Mouse (Mus musculus): ENCODE measurements around the gene Triobp.
"Not testable (repeated sequence)": the region's sequence is repeated elsewhere in the genome, so short reads cannot be mapped to it uniquely, and the experiment has no call there.

The Triobp gene

GRCm38 (mm10) chr15:78996663-78997062 is 49.1 kb downstream of the Triobp start:
- CTCF ChIA-PET, result no interaction called here

DNA sequence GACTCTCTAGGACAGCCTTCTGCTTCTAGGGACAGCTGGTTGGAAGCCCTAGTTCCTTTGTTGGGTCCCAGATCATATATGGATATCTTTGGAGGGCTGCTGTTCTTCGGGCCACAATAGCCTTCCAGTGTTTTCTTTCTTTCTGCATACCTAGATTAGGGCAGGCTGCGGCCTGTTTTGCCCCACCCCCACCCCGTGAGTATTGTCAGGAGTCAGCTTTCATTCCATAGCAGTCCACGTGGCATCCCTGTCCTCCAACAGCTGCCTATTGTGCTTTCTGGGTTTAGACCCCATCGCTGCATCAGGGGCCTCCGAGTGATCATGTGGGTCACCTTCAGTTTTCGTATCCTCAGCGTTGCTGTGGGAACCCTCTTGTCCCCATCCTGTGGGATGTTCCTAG is 50.8 kb downstream of the Triobp start:
- CTCF ChIA-PET, result no interaction called here

DNA sequence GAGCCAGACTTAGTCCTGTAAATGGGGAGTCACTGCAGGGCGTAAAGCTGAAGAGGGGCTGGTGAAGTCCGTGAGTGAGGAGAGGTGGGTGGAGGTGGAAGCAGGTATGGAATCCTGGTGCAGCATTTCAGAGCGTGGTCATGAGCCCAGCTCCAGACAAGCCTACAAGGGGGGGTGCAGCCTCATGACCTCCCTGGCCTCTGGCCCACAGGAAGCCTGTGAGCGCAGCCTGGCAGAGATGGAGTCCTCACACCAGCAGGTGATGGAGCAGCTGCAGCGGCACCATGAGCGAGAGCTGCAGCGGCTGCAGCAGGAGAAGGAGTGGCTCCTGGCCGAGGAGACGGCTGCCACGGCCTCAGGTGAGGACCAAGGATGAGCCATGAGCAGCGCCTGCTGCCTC is 52.1 kb downstream of the Triobp start:
- CTCF ChIA-PET, result no interaction called here

GRCm38 (mm10) chr15:79000357-79000791 is 52.9 kb downstream of the Triobp start:
- CTCF ChIA-PET, result no interaction called here

- CTCF ChIA-PET, result interaction anchor here (1.1 kb wide), 1 partner anchor 36 kb away, joined by 3 read pairs; no protein-coding TSS in a partner anchor
Observed at GRCm38 (mm10) chr15:79001559-79001958, 54.0 kb downstream of the Triobp start.

DNA sequence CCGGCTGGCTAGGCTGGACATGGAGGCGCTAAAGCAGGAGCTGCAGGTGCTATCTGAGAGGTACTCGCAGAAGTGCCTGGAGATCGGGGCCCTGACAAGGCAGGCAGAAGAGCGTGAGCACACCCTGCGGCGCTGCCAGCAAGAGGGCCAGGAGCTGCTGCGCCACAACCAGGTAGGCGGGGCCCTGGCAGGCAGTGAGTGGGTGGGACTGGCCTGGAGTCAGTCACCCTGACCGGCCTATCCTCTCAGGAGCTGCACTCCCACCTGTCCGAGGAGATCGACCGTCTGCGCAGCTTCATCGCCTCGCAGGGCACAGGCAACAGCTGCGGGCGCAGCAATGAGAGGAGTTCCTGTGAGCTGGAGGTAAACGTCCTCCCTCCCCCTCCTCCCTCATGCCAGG is 54.5 kb downstream of the Triobp start:
- CTCF ChIA-PET, result interaction anchor here (1.1 kb wide), 1 partner anchor 36 kb away, joined by 3 read pairs; no protein-coding TSS in a partner anchor

DNA sequence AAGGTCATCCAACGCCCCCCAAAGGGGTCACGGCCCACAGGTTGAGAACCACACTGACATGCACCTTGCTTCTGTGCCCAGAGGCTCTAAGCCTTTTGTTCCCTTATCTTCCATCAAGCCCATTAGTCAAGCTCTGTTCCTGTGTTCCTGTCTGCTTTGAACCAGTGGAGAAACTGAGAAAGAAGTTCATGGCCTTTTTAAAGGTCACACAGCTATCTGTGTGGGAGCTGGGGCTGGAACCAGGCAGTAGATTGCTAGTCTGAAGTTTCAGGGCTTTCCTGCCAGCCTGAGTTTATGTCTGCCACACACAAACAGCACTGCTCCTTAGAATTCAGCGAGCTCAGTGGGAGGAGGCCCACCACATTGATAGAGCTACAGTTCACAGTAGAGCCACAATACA is 55.6 kb downstream of the Triobp start:
- CTCF ChIA-PET, result no interaction called here

GRCm38 (mm10) chr15:79005581-79005980 is 58.1 kb downstream of the Triobp start:
- CTCF ChIA-PET, result interaction anchor here (0.7 kb wide), 1 partner anchor 1936 kb away, joined by 5 read pairs; no protein-coding TSS in a partner anchor

- CTCF ChIA-PET, result no interaction called here
Observed at GRCm38 (mm10) chr15:79006638-79007037, 59.1 kb downstream of the Triobp start.

DNA sequence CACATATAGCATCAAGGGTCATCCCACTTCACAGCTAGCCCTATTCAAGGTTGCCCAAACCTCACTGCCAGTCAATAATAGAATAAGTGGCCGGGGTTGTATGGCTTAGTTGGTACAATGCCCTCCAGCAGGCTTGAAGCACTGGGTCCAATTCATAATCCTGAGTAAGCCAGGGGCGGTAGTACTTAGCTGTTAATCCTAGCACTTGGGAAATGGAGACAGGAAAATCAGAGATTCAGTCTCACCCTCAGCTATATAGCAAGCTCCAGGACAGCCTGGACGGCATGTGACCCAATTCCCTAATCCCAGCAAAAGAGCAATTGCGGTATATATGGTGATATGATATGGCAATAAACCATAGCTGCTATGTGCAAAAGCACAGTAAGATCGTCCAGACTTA is 59.5 kb downstream of the Triobp start:
- CTCF ChIA-PET, result no interaction called here

DNA sequence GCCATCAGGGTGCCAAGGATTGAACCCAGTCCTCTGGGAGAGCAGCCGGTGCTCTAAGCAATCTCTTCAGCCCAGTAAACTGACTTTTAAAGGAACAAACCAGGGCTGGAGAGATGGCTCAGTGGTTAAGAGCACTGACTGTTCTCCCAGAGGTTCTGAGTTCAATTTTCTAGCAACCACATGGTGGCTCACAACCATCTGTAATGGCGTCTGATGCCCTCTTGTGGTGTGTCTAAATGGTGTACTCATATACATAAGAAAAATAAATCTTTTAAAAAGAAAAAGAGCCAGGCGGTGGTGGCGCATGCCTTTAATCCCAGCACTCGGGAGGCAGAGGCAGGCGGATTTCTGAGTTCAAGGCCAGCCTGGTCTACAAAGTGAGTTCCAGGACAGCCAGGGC is 60.3 kb downstream of the Triobp start:
- CTCF ChIA-PET, result not testable (repeated sequence)

GRCm38 (mm10) chr15:79009734-79010133 is 62.2 kb downstream of the Triobp start:
- CTCF ChIA-PET, result no interaction called here

- CTCF ChIA-PET, result no interaction called here
Observed at GRCm38 (mm10) chr15:79011550-79011949, 64.0 kb downstream of the Triobp start.

GRCm38 (mm10) chr15:79013382-79013781 is 65.9 kb downstream of the Triobp start:
- CTCF ChIA-PET, result interaction anchor here (0.5 kb wide), 1 partner anchor 31 kb away, joined by 5 read pairs; no protein-coding TSS in a partner anchor

DNA sequence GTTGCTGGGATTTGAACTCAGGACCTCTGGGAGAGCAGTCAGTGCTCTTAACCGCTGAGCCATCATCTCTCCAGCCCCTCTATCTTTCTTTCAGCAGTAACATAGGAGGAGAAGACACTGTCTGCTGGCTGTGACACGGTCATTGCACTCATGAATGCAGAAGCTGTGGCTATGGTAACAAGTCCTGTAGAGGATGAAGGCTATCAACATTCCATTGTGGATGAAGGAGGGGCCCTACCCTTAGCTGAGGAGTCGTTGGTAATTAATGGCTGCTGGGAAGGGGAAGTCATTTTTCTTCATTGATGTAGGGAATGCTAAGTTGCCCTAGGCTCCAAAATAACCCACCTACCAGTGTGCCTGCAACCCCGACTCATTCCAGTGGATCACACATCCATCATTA is 70.7 kb downstream of the Triobp start:
- CTCF ChIA-PET, result no interaction called here

GRCm38 (mm10) chr15:79018886-79019285 is 71.4 kb downstream of the Triobp start:
- CTCF ChIA-PET, result no interaction called here

GRCm38 (mm10) chr15:79022671-79023230 is 75.2 kb downstream of the Triobp start:
- CTCF ChIA-PET, result no interaction called here

DNA sequence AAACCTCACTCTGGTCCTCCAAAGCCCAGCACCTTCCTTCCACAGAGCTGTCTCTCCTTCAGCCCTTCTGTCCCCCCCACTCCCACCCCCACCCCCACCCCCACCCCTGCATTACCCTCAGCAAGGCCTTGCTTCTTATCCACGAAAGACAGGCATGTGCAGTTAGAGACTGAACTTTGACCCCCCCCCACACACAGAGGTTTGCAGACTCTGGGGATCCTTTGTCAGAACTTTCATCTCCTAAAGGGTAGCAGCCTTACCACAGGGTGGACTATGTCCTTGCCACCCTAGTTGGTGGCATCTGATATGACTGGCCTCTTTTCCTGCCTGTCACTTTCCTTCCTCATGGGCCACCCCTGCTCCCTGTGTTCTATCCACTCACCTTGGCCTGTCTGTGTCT is 75.8 kb downstream of the Triobp start:
- CTCF ChIA-PET, result no interaction called here

GRCm38 (mm10) chr15:79025687-79026308 is 78.3 kb downstream of the Triobp start:
- CTCF ChIA-PET, result interaction anchor here (1.1 to 1.2 kb wide), 2 partner anchors 14 to 46 kb away, joined by 3 to 6 read pairs; no protein-coding TSS in a partner anchor

DNA sequence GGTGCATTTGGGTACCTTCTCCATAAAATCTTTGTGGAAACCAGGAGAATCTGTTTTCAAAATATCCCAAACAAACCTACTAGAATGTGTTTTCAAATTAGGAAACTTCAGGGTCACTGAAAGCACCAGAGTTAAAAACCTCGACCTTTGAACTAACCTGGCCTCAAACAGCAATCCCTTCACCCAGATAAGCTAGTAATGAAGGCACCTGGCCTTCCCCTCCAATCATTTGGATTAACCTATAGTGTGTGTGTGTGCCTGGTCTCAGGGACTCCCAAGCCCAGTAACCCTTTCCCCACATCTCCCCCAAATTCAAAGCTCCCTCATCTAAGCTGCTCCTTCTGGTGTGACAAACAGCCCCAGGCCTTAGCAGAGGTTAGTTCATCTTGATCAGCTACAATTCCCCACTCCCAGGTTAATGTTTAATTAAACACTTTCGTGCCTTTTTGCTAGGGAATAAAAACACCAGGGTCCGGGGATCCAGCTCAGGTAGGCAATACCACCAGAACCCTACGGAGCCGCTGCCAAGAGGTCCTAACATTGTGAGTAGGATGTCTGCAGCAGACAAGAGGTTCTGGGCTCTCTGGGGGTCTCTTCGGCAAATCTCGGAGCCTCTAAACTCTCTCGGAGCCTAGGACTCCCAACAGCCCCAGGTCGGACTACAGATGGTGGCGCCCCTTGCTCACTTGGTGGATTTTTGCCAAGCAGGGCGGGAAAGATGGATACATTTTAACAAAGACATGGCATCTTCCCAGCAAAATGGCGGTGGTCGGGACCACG is 79.2 kb downstream of the Triobp start:
- CTCF ChIA-PET, result interaction anchor here (1.1 to 1.2 kb wide), 2 partner anchors 13 to 45 kb away, joined by 3 to 6 read pairs; no protein-coding TSS in a partner anchor

DNA sequence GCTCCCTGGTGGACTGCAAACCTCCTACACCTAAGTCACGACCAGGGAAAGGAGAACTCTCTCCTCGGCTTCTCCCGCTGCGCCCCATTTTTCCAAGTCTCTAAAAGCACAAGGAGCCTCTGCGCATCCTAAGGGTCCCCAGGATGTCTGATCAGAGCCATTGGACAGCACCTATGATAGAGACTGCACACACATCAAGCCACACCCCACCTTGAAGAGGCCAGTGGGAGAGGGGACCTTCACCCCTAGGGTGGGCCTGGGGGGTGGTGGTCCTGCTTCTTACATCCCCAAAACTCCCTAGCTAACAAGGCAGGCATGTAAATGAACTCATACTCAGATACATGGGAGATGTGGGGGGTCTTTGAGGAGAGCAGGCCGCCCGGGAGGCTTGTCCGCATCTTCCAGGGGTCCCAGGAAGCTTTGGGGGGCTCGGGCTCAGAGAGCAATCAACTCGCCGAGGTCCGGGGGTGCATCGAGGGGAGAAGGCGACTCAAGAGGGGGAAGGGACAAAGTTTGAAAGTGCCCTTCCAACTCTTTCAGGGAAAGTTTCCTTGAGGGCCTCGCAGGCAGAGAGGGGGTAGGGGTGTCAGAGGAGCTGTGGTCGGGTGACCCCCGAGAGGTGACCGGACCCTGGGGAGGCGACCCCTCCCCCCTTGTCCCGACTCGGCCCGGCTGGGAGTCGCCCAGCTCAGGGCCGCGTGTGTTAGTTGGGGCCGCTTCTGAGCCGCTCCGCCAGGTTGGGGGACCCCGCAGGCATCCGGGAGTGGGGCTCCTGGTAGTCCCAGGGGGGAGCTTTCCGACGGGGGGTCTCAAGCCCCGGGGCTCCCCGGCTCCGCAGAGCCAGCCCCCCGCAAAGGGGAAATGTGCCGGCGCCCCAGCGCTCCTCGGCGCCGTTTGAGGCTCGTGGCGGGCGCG is 80.0 kb downstream of the Triobp start:
- CTCF ChIA-PET, result interaction anchor here (1.1 to 1.2 kb wide), 2 partner anchors 12 to 45 kb away, joined by 3 to 6 read pairs; no protein-coding TSS in a partner anchor

Data from spleen, embryonic (tissue).